Mouse (Mus musculus): ENCODE data around the gene Bcl2.

Gene Bcl2

DNA sequence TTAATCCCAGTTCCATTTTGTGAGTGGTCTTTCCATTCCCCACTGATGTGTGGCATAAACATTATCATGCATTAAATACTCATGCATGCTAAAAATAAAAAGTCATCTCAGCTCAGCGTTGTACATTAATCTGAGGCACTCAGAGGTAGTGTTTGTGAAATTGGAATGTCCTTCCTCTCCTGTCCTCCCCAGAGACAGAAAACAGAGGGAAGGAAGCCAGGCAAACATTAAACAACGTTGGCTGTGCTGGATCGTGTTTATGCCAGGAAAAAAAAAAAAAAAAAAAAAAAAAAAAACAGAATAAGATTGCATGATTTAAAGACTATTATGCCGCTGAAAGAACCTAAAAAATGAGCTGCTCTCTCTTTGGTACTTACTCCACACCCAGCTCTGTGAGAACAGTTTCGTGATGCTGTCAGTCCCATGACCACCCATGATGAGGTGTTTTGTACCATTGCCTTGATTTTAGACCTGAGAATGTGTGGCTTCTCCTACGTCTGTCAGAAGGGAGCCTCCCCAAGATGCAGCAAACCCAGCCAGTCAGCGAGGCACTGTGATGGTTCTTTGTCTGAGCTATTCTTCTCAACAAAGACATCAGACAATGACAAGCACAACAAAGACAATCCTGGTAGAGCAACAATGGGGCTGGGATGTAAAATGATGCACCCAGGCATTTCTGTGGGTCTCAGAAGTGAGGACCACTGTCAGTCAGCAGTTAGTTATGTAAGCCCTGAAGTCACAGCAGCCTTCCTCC is 200.0 kb downstream of the Bcl2 start:
- no peak for DNase-seq (ENCODE audit: inconsistent ontology term)

GRCm38 (mm10) chr1:106513481-106513880 is 200.6 kb downstream of the Bcl2 start:
- DNase-seq (ENCODE audit: inconsistent ontology term): no peak

DNA sequence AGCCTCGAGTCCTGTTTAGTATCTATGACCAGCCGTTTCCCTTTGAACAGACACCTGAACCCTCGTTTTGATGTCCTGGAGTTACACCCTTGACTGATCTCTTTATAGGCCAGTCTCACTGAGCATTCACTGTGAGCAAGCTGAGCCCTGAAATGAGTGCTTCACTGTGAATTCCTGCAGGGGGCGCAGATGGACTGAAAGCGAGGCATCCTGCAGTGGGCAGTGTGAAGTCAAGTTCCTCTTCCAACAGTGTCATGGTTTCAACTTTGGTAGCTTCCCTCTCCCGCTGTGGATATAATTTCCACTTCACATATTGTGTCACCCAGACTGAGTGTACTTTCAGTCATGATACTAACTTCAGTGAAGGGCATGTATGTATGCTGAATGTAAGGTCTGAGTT is 202.5 kb downstream of the Bcl2 start:
- DNase-seq (ENCODE audit: inconsistent ontology term): peak; percentile 44

GRCm38 (mm10) chr1:106507556-106507955 is 206.5 kb downstream of the Bcl2 start:
- DNase-seq (ENCODE audit: inconsistent ontology term): no peak

GRCm38 (mm10) chr1:106503910-106504309 is 210.2 kb downstream of the Bcl2 start:
- no peak for DNase-seq (ENCODE audit: inconsistent ontology term)

DNA sequence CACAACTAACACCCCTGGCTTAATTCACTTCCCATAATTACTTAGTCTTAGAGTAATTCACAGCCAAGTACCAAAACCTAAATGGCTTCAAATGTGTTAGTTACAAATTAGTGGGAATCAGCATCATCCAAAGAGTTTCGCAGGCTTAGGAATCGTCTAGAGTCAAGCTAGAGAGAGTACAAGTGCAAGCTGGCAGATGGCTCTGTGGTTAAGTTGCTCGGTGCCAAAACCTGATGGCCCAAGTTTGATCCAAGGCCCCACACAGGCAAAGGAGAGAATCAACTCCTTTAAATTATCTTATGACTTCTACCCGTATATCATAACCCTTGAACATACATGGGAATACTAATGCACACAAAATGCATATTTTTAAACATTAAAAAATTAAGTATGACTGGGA is 210.7 kb downstream of the Bcl2 start:
- no peak for DNase-seq (ENCODE audit: inconsistent ontology term)

- DNase-seq (ENCODE audit: inconsistent ontology term): no peak
Measured at GRCm38 (mm10) chr1:106497999-106498398, 216.1 kb downstream of the Bcl2 start.
